In the genomic region with DNA sequence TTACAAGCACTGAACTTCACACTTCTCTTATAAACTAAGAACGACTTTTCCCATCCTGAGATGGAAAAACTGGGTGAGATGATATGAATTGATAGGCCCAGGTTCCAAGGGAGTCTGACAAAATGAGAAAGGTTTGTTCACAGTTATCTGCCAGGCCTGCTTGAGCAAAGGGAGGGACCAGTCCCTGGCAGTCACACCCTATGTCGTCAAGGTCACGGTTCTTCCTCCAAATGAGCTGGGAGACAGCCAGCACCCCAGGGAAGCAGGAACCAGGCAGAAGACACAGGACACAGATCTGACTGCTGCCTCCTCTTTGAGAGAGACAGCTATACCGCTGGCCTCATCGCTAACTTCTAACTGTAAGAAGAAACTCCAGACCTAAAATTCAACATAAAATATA, we compare ENCODE assay signal across 14 mouse cellular contexts. TPM values are rescaled to one million over a fixed set of nuclear protein-coding genes. Genes with fewer than 3 reads are reported as not detected.
DNase-seq lines count a peak whose midpoint lies in the region; ATAC-seq lines count a peak whose summit lies in the region.
"Had no signal": no experiment of that assay in that cellular context is flagged by ENCODE, and none has a peak within 500 bp of the region (broad histone marks: within the 10 kb centered on the region; RNA-seq: fewer than 3 reads in every experiment).

No protein-coding gene starts in this region.

- ATAC-seq in cerebellum, adult (ENCODE audit: insufficient number of reproducible peaks, low FRiP score, low TSS enrichment), result no peak
- ATAC-seq in hindbrain, embryonic 12.5 days (ENCODE audit: low FRiP score), result no peak
- ATAC-seq: forebrain, postnatal 0 days; lung, postnatal 0 days had no signal

- H3K27me3 ChIP-seq in hindbrain, embryonic 12.5 days, result no peaks in the 10 kb centered on the region
- H3K27me3 ChIP-seq: neural tube, embryonic 15.5 days had no signal

- peaks cover 34% of the 10 kb centered on the region for H3K36me3 ChIP-seq in hindbrain, embryonic 12.5 days

- WGBS in hindbrain, embryonic 12.5 days, result 86% methylated on average over 5 of the region's 5 CpGs

- H3K4me3 ChIP-seq in hindbrain, embryonic 12.5 days, result no peak overlapping the region
- H3K4me3 ChIP-seq: neural tube, embryonic 15.5 days had no signal

- H3K4me2 ChIP-seq in hindbrain, embryonic 12.5 days (replicated peaks), result no peak overlapping the region
- H3K4me2 ChIP-seq: neural tube, embryonic 15.5 days had no signal

- H3K27ac ChIP-seq in hindbrain, embryonic 12.5 days, result no peak overlapping the region
- H3K27ac ChIP-seq: neural tube, embryonic 15.5 days had no signal

- peak; percentile 52 to 66 for DNase-seq in cerebellum, postnatal 10 days
- DNase-seq in ES-CJ7 (ENCODE audit: low read depth, low spot score), result peak; percentile 51
- DNase-seq in adrenal gland, postnatal 36 days, result peak; percentile 14 to 19
- DNase-seq in heart, postnatal 10 days, result peak; percentile 57 to 69
- DNase-seq in right cerebral cortex, adult 2 months (ENCODE audit: low spot score in 2 of 2), result no peak
- DNase-seq: forebrain, postnatal 0 days; kidney, adult 18-20 months; liver; midbrain, embryonic 14.5 days; thymus, adult 18-20 months had no signal

- H3K4me1 ChIP-seq in hindbrain, embryonic 12.5 days, result no peaks in the 10 kb centered on the region
- H3K4me1 ChIP-seq: neural tube, embryonic 15.5 days had no signal

- H3K9ac ChIP-seq in hindbrain, embryonic 12.5 days, result no peak overlapping the region
- H3K9ac ChIP-seq: forebrain, postnatal 0 days; neural tube, embryonic 15.5 days had no signal

- H3K9me3 ChIP-seq in hindbrain, embryonic 12.5 days (replicated peaks), result no peaks in the 10 kb centered on the region
- H3K9me3 ChIP-seq: neural tube, embryonic 15.5 days had no signal

- intact Hi-C loops in heart, postnatal 10 days (cut with DNase I), result no loop called here

RNA-seq across cellular contexts. Expression of gene Mtr, which starts 57.5 kb away (rescaled TPM):
- 10 to 100 TPM; 20.0 to 20.3 TPM for total RNA-seq in adrenal gland, postnatal 36 days (2021)
- total RNA-seq in heart, postnatal 10 days (2021), result 10 to 100 TPM; 36.7 to 38.6 TPM
- polyA plus RNA-seq in hindbrain, embryonic 12.5 days (2016; fragmentation: Nextera tagmentation; extraction: Ambion mirVana), result 11.7 and 12.9 TPM in 2 replicates

Comparison
In these comparisons a context has a peak if more than half of its experiments do, and no peak if none do; other contexts are left out.
1. DNase-seq: peak in cerebellum, postnatal 10 days (2 of 2), ES-CJ7 (single experiment), adrenal gland, postnatal 36 days (2 of 2) and heart, postnatal 10 days (2 of 2); none in right cerebral cortex, adult 2 months (0 of 2).